Mouse (Mus musculus) kidney, adult 2 months (tissue): ENCODE data around the gene Cdyl2.

Experiments
- CTCF ChIP-seq: fragments of 200-500 bp; conservative IDR thresholded peaks from 2 replicates; pipeline ENCODE4 v1.5.1; 2011; ENCODE audit warnings: low read depth, mild to moderate bottlenecking, control low read depth, low read length, moderate library complexity, mixed read lengths; ENCODE audit not compliant: insufficient read depth, insufficient read length
- POLR2A ChIP-seq: fragments of 200-500 bp; IDR thresholded peaks from one replicate; pipeline ENCODE4 v1.6.1; 2011; ENCODE audit warnings: low read depth, low read length, control low read depth

DNA sequence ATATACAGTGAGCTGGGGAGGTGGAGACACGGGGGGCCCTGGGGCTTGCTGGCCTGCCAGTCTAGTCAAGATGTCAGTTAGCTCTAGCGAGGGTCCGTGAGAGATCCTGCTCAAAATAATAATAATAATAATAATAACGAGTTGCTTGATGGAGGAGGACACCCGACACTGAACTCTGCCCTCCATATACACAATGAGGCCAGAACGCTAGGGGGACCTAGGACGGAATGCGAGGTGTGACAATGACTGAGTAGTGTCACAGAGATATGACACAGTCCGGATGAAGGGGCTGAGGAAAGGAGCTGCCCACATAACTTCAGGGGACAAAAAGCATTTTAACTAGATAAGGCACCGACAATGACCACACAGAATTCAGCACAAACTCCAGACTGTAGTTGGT, 96.4 kb downstream of the Cdyl2 start:
- TF ChIP-seq CTCF, result no peak
- no peak for TF ChIP-seq POLR2A
